15 mouse cellular contexts compared by ENCODE assay signal in genomic region chr9:102842498-102842897, GRCm38 (mm10). TPM values are rescaled to one million over a fixed set of nuclear protein-coding genes. Genes with fewer than 3 reads are reported as not detected.
DNase-seq lines count a peak whose midpoint lies in the region; ATAC-seq and TF ChIP-seq lines count a peak whose summit lies in the region.
"Had no signal": no experiment of that assay in that cellular context is flagged by ENCODE, and none has a peak within 500 bp of the region (broad histone marks: within the 10 kb centered on the region; RNA-seq: fewer than 3 reads in every experiment).

No protein-coding gene starts in this region.

- ATAC-seq in granulocyte monocyte progenitor cell, adult 5-6 weeks (replicated peaks; ENCODE audit: poor library complexity, severe bottlenecking), result peak; percentile 48
- 0 out of 2 replicates have a peak, but pooled peaks have one; percentile 34 for ATAC-seq in stomach, embryonic 16.5 days (ENCODE audit: insufficient read depth, low FRiP score)
- ATAC-seq: midbrain, embryonic 13.5 days had no signal

- DNase-seq in layer of hippocampus, adult 2 months (ENCODE audit: low spot score in 2 of 2), result no peak
- no peak for DNase-seq in layer of hippocampus, adult 9-11 months
- peak; percentile 72 for DNase-seq in brain, adult 2 months (ENCODE audit: low read depth, low spot score)
- DNase-seq in right cerebral cortex, postnatal 25 days, result no peak
- DNase-seq in layer of hippocampus, postnatal 10 days (ENCODE audit: low spot score in 2 of 2), result no peak
- DNase-seq: adrenal gland, postnatal 36 days; cerebellum, adult 8-10 months; right cerebral cortex, adult 18-20 months; thymus, postnatal 36 days had no signal

- WGBS in stomach, embryonic 16.5 days, result 49% methylated on average over 8 of the region's 8 CpGs

- H3K9ac ChIP-seq in stomach, embryonic 16.5 days (ENCODE audit: low read length), result no peak overlapping the region
- H3K9ac ChIP-seq: heart, embryonic 15.5 days; midbrain, embryonic 13.5 days; neural tube, embryonic 12.5 days had no signal

- no peaks in the 10 kb centered on the region for H3K27me3 ChIP-seq in stomach, embryonic 16.5 days (ENCODE audit: control insufficient read depth, insufficient read depth, low read length)
- H3K27me3 ChIP-seq: heart, embryonic 15.5 days; midbrain, embryonic 13.5 days; neural tube, embryonic 12.5 days had no signal

- peaks cover 56% of the 10 kb centered on the region for H3K4me1 ChIP-seq in stomach, embryonic 16.5 days (ENCODE audit: control insufficient read depth, insufficient read depth, low read length)

- H3K9me3 ChIP-seq in stomach, embryonic 16.5 days (replicated peaks; ENCODE audit: control insufficient read depth, low read length), result no peaks in the 10 kb centered on the region
- H3K9me3 ChIP-seq: heart, embryonic 15.5 days; midbrain, embryonic 13.5 days; neural tube, embryonic 12.5 days had no signal

- no peaks in the 10 kb centered on the region for H3K36me3 ChIP-seq in stomach, embryonic 16.5 days (ENCODE audit: control insufficient read depth, insufficient read depth, low read length)
- H3K36me3 ChIP-seq: heart, embryonic 15.5 days; midbrain, embryonic 13.5 days; neural tube, embryonic 12.5 days had no signal

- no peak for TF ChIP-seq CTCF in layer of hippocampus, adult 2 months (conservative IDR thresholded peaks at IDR 0.05)

- H3K27ac ChIP-seq in layer of hippocampus, adult 2 months, result peak overlapping the region; percentile 72
- H3K27ac ChIP-seq in stomach, embryonic 16.5 days (ENCODE audit: low read length), result peak overlapping the region; percentile 31; the same call in 1 of the 2 replicates
- H3K27ac ChIP-seq: midbrain, embryonic 13.5 days; neural tube, embryonic 12.5 days had no signal

- H3K4me3 ChIP-seq in layer of hippocampus, adult 2 months, result no peak overlapping the region
- H3K4me3 ChIP-seq in stomach, embryonic 16.5 days (replicated peaks; ENCODE audit: low read length), result no peak overlapping the region
- H3K4me3 ChIP-seq: erythroblast, embryonic 14.5 days; heart, embryonic 15.5 days; midbrain, embryonic 13.5 days; neural tube, embryonic 12.5 days had no signal

- H3K4me2 ChIP-seq in stomach, embryonic 16.5 days (ENCODE audit: low read depth, low read length), result no peak overlapping the region
- H3K4me2 ChIP-seq: heart, embryonic 15.5 days; midbrain, embryonic 13.5 days; neural tube, embryonic 12.5 days had no signal

RNA-seq across cellular contexts. Expression of gene Ryk, which starts 7.8 kb away (rescaled TPM):
- total RNA-seq in layer of hippocampus, adult 2 months (2021), result 10 to 100 TPM; 44.5 to 46.3 TPM
- 2.9 and 4.4 TPM in 2 replicates for total RNA-seq in granulocyte monocyte progenitor cell, adult 5-6 weeks (2014; fragmentation: Nextera tagmentation)
- total RNA-seq in granulocyte monocyte progenitor cell, adult 5-6 weeks (2017), result 0.10 and 0.95 TPM in 2 replicates
- 14.2 and 17.7 TPM in 2 replicates for polyA plus RNA-seq in stomach, embryonic 16.5 days (2015; fragmentation: Nextera tagmentation; extraction: Ambion mirVana)
- total RNA-seq in layer of hippocampus, postnatal 10 days (2021), result 10 to 100 TPM; 36.2 to 38.6 TPM

Comparison
In these comparisons a context has a peak if more than half of its experiments do, and no peak if none do; other contexts are left out.
1. RNA of gene Ryk, which starts 7.8 kb away (total RNA-seq): 44.5 to 46.3 TPM in layer of hippocampus, adult 2 months and 36.2 to 38.6 TPM in layer of hippocampus, postnatal 10 days; 0.10 to 4.4 TPM in granulocyte monocyte progenitor cell, adult 5-6 weeks; every median in the first group is over 4 times any median in the second.